Mouse (Mus musculus) right cerebral cortex, postnatal 25 days (tissue): ENCODE measurements around the gene Zdhhc7.

ENCODE experiments used
- DNase-seq: peaks from one replicate; pipeline ENCODE4 v3.0.0; 2022

Gene Zdhhc7

DNA sequence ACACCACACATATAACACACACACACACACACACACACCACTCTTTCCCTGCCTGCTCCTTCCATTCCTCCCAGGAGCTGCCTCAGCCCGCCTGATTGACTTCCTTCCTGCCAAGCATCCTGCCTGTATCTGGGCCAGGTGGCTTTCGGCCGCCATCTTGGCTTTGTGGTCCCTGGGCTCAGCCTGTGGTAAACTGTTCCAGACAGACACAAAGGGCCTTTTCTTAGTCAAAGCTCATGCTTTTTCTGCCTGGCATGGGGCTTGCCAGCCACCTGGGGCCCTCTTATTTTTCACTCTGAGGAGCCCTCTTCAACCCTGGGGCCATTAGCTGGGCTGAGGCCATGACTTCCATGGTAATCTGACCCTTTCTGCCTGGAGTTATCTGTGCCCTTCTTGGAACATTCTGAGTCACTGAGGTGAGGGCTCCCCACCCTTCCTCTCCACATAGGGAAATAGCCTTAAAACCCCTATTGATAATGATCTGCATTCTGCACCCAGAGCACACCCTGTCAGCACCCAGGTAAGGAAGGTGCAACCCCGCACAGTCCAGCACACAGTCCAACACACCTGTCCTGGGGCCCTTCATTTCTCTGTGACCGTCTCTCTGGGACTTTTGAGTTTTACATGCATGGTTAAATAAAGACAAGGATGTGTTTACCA, 68.6 kb downstream of the Zdhhc7 start:
- DNase-seq, result no peak
